Mouse (Mus musculus) limb, embryonic 15.5 days (tissue): ENCODE data around the gene Safb2. TPM values are rescaled to one million over a fixed set of nuclear protein-coding genes. Genes with fewer than 3 reads are reported as not detected.
"Not testable (repeated sequence)": the region's sequence is repeated elsewhere in the genome, so short reads cannot be mapped to it uniquely, and the experiment has no call there.

Experiments
- ATAC-seq: fragments of 200-750 bp; cut with Nextera tagmentation; 2 replicates; pipeline ENCODE4 v1.8.0; 2017; ENCODE audit warnings: low read depth, moderate TSS enrichment; ENCODE audit not compliant: insufficient number of reproducible peaks, low FRiP score, low TSS enrichment
- H3K27ac ChIP-seq: fragments of 300-500 bp; sonication (generic); 2 replicates; pipeline ENCODE4 v1.5.1; 2015; ENCODE audit warnings: moderate library complexity, mild to moderate bottlenecking, inconsistent platforms
- H3K27me3 ChIP-seq: fragments of 300-500 bp; sonication (generic); 2 replicates; pipeline ENCODE4 v1.6.1; 2015; ENCODE audit warnings: inconsistent platforms
- H3K36me3 ChIP-seq: fragments of 300-500 bp; sonication (generic); 2 replicates; pipeline ENCODE4 v1.6.1; 2015; ENCODE audit warnings: inconsistent platforms
- H3K4me1 ChIP-seq: fragments of 300-500 bp; sonication (generic); 2 replicates; pipeline ENCODE4 v1.6.1; 2015; ENCODE audit warnings: inconsistent platforms
- H3K4me2 ChIP-seq: fragments of 300-500 bp; sonication (generic); 2 replicates; pipeline ENCODE4 v1.6.1; 2015; ENCODE audit warnings: mild to moderate bottlenecking, inconsistent platforms
- H3K4me3 ChIP-seq: fragments of 300-500 bp; sonication (generic); 2 replicates; pipeline ENCODE4 v1.5.1; 2015; ENCODE audit warnings: mild to moderate bottlenecking, inconsistent platforms
- H3K9ac ChIP-seq: fragments of 300-500 bp; sonication (generic); 2 replicates; pipeline ENCODE4 v1.6.1; 2015; ENCODE audit warnings: inconsistent platforms
- H3K9me3 ChIP-seq: fragments of 300-500 bp; sonication (generic); 2 replicates; pipeline ENCODE4 v1.6.1; 2016; ENCODE audit warnings: inconsistent platforms
- WGBS: fragments of 180-500 bp; shearing (Covaris S2); methylation state at CpG from one replicate; pipeline ENCODE4 v1.1.7; 2015; 5-methylcytosine and 5-hydroxymethylcytosine counted together
- polyA plus RNA-seq: library from polyadenylated mRNA; unstranded; fragments of >200 nt; fragmentation: Nextera tagmentation; extraction: Ambion mirVana; gene quantifications from 2 replicates; pipeline ENCODE4 v1.2.1, GENCODE M21; 2015

The Safb2 gene
- 74.5 and 75.6 TPM in 2 replicates for polyA plus RNA-seq

DNA sequence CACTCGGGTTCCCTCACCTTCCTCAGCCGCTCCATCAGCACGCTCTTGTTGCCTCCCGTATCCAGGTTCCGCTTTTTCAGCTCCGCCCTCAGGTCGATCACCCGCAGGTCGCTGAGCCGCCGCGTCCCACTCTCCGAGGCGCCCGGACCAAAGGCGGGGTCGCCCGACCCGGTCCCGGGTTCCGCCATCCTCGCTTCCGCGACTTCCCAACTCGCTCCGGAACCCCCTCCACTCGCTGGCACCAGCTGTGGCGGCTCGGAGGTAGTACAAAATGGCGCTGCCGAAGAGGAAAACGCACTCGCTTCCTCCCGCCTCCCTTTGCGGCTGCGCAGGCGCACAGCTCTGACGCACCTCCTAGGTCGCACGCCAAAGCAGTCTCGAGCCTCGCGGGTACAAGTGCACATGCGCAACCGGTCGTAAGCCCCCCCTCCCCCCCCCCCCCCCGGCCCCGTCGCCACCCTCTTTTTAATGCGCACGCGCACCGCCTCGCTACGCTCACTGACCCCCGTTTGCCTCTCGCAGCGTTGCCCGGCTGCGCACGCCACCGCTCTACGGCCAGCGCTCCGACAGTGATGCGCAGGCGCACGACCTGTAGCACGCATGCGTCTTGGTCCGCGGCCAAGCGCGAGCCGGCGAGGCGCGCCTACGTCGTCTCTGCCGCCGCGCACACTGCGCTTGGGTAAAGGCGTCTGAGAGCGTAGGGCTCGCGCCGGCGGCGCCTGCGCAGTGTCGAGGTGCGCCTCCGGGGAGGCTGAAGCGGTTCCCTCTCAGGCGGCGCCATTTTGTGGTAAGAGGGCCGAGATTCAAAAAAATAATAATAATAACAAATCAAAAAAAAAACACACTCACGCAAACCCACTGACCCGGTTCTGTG, at the start of gene Safb2, which contains the start of gene Safb:
Gene Safb2 (minus strand): TSS at position 329 of the 874 bp plus-strand sequence.
Gene Safb (plus strand): TSS at position 569 of the 874 bp plus-strand sequence.
- peaks cover 61% of the 10 kb centered on the region for H3K36me3 ChIP-seq
- H3K27ac ChIP-seq, result peak within 1 kb of the TSS; percentile 96
- H3K27me3 ChIP-seq, result no peaks in the 10 kb centered on the region
- H3K4me1 ChIP-seq, result peaks cover 48% of the 10 kb centered on the region
- peak within 1 kb of the TSS; percentile 77 for H3K4me2 ChIP-seq
- no peaks in the 10 kb centered on the region for H3K9me3 ChIP-seq
- ATAC-seq, result peak; percentile 96
- peak within 1 kb of the TSS; percentile 88 for H3K9ac ChIP-seq
- H3K4me3 ChIP-seq, result peak within 1 kb of the TSS; percentile 95
- WGBS, result under 1% methylated on average over 86 of the region's 101 CpGs

DNA sequence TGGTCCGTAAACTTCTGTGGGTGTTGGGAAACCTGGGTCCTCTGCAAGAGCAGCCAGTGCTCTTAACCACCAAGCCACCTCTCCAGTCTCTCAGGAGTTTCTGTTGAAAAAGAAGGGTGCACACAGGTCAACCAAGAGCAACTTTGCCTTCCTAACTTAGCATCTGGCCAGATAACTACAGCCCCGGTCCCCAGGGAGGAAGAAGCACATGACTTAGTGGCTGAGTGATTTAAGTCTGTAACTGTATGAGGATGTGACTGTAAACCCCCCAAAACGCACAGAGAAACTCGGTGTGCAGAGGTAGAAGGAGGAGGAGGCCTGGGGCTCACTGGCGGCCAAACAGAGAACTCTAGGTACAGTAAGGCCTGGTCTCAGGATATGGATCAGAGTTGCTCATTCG, 49.6 kb upstream of the Safb2 start:
- H3K4me2 ChIP-seq, result no peak overlapping the region
- H3K9ac ChIP-seq, result no peak overlapping the region
- WGBS, result 76% methylated on average over 6 of the region's 6 CpGs
- no peaks in the 10 kb centered on the region for H3K27me3 ChIP-seq
- no peak overlapping the region for H3K27ac ChIP-seq
- H3K4me1 ChIP-seq, result no peaks in the 10 kb centered on the region
- ATAC-seq, result no peak
- H3K36me3 ChIP-seq, result no peaks in the 10 kb centered on the region
- H3K4me3 ChIP-seq, result no peak overlapping the region
- H3K9me3 ChIP-seq, result no peaks in the 10 kb centered on the region

DNA sequence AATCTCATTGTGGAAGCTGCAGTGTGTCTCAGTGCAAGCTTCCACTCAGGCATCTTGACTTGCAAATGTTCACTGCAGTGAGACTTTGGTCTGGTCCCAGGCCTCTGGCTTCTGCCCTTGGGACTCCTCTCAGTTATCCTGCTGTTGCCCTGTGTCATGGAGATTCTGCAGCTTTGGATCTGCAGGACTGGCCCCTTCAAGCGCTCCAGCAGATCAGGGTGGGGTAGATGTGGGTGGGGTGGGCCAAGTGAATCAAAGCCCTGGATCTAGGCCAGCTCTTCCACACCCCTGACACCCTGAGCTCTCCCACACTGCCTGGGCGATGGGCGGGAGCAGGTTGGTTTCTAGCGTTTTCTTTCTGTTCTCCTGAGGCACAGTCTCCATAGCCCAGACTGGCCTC, 47.4 kb upstream of the Safb2 start:
- no peak for ATAC-seq
- H3K9me3 ChIP-seq, result no peaks in the 10 kb centered on the region
- peaks cover 12% of the 10 kb centered on the region for H3K4me1 ChIP-seq
- no peaks in the 10 kb centered on the region for H3K36me3 ChIP-seq
- no peaks in the 10 kb centered on the region for H3K27me3 ChIP-seq
- H3K27ac ChIP-seq, result no peak overlapping the region
- no peak overlapping the region for H3K4me2 ChIP-seq
- 56% methylated on average over 4 of the region's 4 CpGs for WGBS
- H3K9ac ChIP-seq, result no peak overlapping the region
- H3K4me3 ChIP-seq, result no peak overlapping the region

DNA sequence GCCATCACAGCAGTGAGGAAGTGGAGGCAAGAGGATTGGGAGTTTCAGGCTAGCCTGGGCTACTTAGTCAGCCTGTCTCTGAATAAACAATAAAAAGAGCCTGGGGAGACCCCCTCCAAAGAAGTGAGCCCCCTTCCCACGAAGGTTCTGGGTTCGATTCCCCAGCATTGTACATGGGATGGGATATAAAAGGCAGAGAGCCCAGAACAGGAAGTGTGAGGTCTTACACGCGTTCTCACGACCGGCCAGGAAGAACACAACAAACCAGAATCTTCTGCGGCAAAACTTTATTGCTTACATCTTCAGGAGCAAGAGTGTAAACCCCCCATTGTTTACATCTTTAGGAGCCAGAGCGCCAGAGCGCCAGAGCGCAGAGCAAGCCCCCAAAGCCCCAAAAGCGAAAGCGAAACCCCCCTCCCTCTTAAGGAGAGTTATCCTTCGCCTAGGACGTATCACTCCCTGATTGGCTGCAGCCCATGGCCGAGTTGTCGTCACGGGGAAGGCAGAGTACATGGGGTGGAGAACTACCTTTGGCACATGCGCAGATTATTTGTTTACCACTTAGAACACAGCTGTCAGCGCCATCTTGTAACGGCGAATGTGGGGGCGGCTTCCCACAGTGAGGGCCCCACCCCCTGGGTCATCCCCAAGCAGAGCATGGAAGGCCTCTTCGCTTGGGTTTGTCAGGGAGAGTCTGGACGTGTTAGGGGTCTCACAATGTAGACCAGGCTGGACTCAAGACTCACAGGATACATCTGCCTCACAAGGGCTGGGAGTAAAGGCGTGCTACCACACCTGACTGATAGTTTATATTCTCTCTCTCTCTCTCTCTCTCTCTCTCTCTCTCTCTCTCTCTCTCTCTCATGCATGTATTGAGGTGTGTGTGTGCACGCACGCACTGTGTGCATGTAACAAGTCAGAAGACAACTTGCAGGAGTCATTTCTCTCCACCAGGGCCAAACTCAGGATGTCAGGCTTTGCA, 45.7 kb upstream of the Safb2 start:
- H3K36me3 ChIP-seq, H3K9me3 ChIP-seq, H3K4me3 ChIP-seq, H3K9ac ChIP-seq, ATAC-seq, H3K4me2 ChIP-seq, H3K27me3 ChIP-seq, H3K27ac ChIP-seq: not testable (repeated sequence)
- H3K4me1 ChIP-seq, result peaks cover 25% of the 10 kb centered on the region
- 85% methylated on average over 27 of the region's 27 CpGs for WGBS

DNA sequence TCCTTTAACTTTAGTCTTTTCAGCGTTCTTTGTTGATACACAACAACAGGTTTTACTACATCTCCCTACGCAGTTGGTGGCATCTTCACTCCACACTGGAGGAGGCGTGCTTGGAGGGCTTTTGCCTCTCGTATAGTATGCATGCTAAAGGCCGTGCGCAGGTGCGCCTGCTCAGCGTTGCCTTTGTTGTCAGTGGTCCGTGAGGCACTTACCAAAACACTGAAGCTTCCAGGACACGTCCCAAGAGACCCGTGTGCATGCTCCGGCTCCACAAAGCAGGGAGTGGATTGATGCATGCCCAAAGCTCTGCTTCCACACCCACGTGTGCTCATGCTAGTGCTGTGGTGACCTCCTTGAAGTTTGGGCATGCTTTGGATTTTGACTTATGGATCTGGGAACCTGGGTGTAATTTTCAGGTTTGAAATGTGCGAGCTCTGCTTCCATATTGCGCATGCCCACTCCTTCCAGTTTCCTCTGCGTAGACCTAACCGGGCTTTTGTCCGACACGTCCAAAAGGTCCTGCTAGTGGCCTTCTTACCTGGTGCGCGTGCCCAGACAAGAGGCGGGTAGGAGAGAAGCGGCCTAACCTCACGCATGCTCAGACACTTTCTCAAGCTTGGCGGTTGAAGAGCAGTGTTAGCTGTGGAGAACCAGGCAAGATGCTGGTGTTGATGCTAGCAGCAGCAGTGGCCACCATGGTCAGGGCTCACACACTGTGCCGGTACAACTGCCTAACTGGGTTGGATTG, 43.3 kb upstream of the Safb2 start, which contains the start of gene Catsperd:
Gene Catsperd (plus strand): TSS at position 614 of the 748 bp plus-strand sequence.
- H3K9ac ChIP-seq, result peak within 1 kb of the TSS; percentile 33; the same call in 1 of the 2 replicates
- H3K27me3 ChIP-seq, result no peaks in the 10 kb centered on the region
- H3K4me1 ChIP-seq, result peaks cover 30% of the 10 kb centered on the region
- 7% methylated on average over 26 of the region's 26 CpGs for WGBS
- H3K4me2 ChIP-seq, result peak within 1 kb of the TSS; percentile 93
- peaks cover 17% of the 10 kb centered on the region for H3K36me3 ChIP-seq
- H3K4me3 ChIP-seq, result peak within 1 kb of the TSS; percentile 95
- peak within 1 kb of the TSS; percentile 85 for H3K27ac ChIP-seq
- no peak for ATAC-seq
- H3K9me3 ChIP-seq, result no peaks in the 10 kb centered on the region

DNA sequence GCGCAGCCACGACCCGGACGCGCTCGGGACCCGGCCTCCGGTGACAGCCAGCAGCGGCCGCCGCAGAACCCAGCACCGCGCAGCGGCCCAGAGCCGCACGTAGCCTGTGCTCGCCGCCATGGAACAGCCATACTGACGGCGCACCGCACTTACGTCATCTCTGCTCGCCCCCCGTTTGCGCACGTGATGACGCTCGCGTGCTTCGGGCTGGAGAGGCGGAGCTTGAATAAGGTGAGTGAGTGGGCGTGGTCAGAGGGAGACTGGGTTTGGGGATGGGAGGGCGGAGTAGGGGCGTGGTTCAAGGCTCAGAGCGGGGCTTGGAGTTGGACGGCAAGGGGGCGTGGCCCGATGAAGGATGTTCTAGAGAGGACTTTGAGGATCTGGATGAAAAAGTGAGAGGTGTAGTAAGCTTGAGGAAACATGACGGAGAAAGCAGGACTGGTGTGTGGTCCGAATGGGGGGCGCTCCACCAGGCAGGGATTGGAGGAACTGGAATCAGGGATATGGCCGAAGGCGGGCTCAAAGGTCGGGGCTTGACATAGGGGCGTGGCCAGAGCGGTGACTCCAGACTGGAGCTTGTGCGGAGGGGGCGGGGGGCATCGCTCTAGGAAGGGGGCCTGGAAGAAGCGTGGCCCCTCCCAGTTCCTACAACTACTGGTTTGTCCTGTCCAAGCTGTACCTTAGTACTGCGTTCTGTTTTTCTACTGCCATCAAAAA, 42.5 kb upstream of the Safb2 start, which contains the start of gene Lonp1:
Gene Lonp1 (minus strand): TSS at position 134 of the 717 bp plus-strand sequence.
- Histone ChIP-seq H3K9me3 (no peaks in the 10 kb centered on the region), H3K9ac (peak within 1 kb of the TSS; percentile 98), H3K36me3 (peaks cover 25% of the 10 kb centered on the region), H3K27me3 (no peaks in the 10 kb centered on the region), H3K4me2 (peak within 1 kb of the TSS; percentile 93), H3K27ac (peak within 1 kb of the TSS; percentile 85), H3K4me1 (peaks cover 30% of the 10 kb centered on the region), H3K4me3 (peak within 1 kb of the TSS; percentile 95)
- peak; percentile 93 for ATAC-seq
- WGBS, result under 1% methylated on average over 51 of the region's 51 CpGs

DNA sequence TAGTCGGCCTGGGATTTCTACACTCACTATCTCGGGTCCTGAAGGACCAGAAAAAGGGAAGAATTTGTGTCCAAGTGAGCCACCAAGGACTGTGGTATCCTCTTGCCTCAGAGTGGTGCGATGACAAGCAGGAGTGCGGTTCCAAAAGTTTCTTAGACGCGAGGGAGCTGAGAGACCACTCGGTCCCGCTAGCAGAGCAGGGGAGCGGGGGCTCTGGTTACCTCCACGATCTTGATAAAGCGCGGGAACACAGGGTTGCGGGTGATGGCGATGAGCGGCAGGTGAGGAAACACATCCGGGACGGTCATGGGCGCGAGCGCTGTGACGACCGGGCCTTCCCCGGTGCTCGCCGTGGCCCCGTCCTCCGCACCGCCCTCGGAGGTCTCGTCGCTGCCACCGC, 41.9 kb upstream of the Safb2 start:
- H3K27ac ChIP-seq, result peak overlapping the region; percentile 85
- no peaks in the 10 kb centered on the region for H3K9me3 ChIP-seq
- peak overlapping the region; percentile 98 for H3K9ac ChIP-seq
- peak overlapping the region; percentile 95 for H3K4me3 ChIP-seq
- H3K4me1 ChIP-seq, result peaks cover 30% of the 10 kb centered on the region
- under 1% methylated on average over 32 of the region's 32 CpGs for WGBS
- peak overlapping the region; percentile 93 for H3K4me2 ChIP-seq
- H3K27me3 ChIP-seq, result no peaks in the 10 kb centered on the region
- ATAC-seq, result no peak
- peaks cover 31% of the 10 kb centered on the region for H3K36me3 ChIP-seq

DNA sequence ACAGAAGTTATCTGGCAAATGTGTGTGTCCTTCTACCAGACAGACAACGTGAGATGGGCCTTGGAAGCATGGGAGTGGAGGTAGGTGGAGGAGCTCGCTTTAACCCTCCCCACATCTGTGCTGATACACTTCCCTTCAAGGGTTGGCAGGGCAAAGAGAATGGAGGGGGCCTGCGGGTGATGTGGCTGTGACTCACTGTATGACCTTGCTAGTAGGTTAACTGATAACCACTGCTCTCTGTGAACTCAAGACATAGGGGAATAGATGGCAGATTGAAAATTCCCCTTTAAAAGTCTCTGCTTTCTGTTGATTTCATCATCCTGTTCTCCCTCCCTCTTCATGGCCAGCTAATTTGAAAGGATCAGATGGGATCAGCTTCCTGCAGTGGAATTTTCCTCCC, 41.1 kb upstream of the Safb2 start:
- no peaks in the 10 kb centered on the region for H3K27me3 ChIP-seq
- H3K27ac ChIP-seq, result no peak overlapping the region
- 0 out of 2 replicates have a peak overlapping the region, but pooled peaks have one; percentile 98 for H3K9ac ChIP-seq
- no peaks in the 10 kb centered on the region for H3K9me3 ChIP-seq
- H3K36me3 ChIP-seq, result peaks cover 39% of the 10 kb centered on the region
- no peak for ATAC-seq
- 82% methylated on average over 3 of the region's 3 CpGs for WGBS
- H3K4me3 ChIP-seq, result peak overlapping the region; percentile 95
- peaks cover 30% of the 10 kb centered on the region for H3K4me1 ChIP-seq
- peak overlapping the region; percentile 93 for H3K4me2 ChIP-seq

DNA sequence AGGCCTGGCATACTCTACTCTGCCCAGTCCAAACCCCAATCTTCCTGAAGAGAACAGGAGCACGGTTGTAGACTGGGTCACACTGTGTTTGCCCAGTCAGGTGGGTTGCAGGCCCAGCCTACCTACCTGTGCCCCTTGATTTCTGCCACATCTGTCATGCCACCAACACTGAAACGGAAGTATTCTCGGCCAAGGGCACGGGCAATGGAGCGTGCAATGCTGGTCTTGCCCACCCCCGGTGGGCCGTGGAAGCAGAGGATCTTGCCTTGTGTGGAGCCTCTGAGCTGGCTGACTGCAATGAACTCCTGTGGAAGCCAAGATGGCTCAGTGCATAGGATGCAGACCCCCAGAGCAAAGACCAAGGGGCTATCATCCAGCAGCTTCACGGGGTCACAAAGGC, 33.2 kb upstream of the Safb2 start:
- Histone ChIP-seq H3K4me1 (peaks cover 18% of the 10 kb centered on the region), H3K9me3 (no peaks in the 10 kb centered on the region), H3K4me2 (no peak overlapping the region), H3K36me3 (peaks cover 83% of the 10 kb centered on the region), H3K27me3 (no peaks in the 10 kb centered on the region), H3K4me3 (no peak overlapping the region), H3K9ac (no peak overlapping the region), H3K27ac (no peak overlapping the region)
- ATAC-seq, result no peak
- 92% methylated on average over 8 of the region's 8 CpGs for WGBS

DNA sequence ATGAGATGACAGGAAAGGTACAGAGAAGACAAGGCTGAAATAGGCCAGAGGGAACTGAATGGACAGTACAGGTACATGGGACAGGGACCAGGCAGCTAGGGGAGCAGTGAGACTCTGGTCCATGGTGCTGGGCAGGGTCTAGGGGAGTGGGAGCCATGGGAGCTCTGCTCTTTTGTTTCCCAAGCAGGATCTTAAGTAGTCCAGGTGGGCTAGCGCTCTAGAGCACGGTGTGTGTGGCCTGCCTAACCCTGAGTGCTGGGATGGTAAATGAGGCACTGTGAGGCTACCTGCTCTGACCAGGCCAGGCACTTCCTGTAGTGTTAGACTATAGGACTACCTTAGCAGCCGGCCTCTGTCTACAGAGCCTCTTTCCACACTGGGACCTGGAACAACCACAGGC, 32.3 kb upstream of the Safb2 start:
- Histone ChIP-seq H3K27ac (no peak overlapping the region), H3K9me3 (no peaks in the 10 kb centered on the region), H3K4me2 (no peak overlapping the region), H3K36me3 (peaks cover 74% of the 10 kb centered on the region), H3K4me3 (no peak overlapping the region), H3K27me3 (no peaks in the 10 kb centered on the region), H3K4me1 (peaks cover 22% of the 10 kb centered on the region), H3K9ac (no peak overlapping the region)
- no peak for ATAC-seq
- WGBS, result 86% methylated on average over 3 of the region's 3 CpGs
